Mouse (Mus musculus): ENCODE results near the gene Csnk2b.

Csnk2b gene

DNA sequence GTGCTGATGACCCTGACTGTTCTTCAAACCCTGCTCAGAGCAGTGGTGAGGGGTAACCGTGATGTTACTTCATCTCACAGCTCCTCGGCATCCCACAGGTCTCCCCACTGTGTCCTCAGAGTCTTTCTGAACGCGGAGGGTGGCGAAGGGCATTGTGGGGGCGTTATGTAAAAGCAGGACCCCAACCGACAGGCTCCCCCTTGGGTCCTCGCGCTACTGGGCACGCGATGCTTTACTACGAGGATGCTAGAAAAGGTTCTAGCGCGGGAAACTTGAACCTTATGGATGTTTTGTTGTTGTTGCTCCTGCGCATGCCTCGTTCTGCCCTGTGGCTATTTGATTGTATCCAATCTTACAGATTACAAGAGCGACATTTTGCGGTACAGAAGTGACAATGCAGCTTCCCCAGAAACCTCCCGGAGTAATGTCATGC, at the start of gene Csnk2b:
Csnk2b (minus strand) TSS at position 183 of the 433 bp plus-strand sequence.
- peak; percentile 69 for DNase-seq

DNA sequence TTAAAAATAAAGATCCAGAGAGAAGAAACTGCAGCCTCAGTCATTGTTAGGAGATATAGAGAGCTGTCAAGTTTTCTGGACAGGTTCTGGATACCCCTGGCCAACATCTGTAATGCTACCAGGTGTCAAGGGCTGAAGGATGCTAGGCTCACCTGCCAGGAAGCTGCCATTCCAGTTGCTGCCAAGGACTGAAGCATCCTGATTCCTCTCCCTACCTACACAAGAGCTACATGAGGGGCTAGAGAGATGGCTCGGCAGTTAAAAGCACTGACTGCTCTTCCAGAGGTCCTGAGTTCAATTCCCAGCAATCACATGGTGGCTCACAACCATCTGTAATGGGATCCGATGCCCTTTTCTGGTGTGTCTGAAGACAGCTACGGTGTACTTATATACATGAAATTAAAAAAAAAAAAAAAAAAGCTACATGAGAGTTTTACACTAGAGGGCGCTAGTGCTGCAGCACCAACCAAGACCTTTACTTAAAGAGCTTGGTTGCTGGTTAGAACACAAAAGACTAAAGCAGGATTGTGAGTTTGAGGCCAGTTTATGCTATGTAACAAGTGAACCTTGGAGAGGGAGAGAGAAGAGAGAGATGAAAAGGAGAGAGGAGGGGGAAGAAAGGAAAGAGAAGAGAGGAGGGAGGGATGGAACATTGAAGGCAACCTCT, 46.8 kb upstream of the Csnk2b start:
- no peak for DNase-seq

DNA sequence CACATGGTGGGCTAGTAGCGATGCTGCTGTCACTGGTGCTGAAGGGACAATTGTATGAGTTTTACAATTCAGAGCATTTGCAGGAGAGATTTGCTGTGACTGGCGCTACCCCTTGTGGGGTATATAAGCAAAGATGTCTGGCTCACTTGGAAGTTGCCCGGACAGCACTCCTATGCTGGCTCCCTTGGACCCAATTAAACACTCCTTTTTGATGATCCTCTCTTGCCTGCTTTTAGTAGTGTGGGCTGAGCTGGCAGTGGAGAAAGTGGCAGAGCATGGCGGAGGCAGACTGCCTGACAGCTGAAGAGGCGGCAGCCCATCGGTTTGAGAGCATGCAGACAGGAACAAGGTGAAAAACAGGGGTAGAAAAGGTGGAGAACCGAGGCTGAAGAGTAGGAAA, 45.9 kb upstream of the Csnk2b start:
- DNase-seq = no peak

DNA sequence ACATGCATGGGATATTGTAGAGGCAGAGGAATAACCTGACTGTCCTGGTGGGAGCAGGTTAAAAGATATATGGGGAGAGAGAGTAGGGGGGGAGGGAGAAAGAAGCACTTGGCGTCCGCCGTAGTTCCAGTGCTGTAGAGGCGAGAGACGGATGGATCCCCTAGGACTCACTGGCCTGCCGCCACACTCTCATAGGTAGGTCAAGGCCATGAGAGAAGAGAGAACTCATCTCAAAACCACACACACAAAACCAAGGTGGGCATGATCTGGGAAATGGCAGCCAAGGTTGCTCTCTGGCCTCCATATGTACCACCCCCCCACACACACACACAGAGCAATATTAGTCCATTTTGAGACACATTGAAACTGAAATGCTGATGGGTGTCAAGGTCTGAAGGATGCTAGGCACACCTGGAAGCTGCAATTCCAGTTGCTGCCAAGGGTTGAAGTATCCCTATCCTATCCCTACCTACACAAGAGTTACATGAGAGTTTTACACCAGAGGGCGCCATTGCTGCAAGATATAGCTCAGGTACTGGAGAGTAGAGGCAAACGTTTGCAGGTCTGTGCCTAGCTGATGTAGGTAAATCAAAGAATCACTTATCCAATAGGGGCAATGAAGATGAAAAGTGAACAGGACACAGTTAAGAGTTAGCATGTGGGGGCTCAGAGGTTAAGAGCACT, 44.6 kb upstream of the Csnk2b start:
- peak; percentile 81 for DNase-seq

DNA sequence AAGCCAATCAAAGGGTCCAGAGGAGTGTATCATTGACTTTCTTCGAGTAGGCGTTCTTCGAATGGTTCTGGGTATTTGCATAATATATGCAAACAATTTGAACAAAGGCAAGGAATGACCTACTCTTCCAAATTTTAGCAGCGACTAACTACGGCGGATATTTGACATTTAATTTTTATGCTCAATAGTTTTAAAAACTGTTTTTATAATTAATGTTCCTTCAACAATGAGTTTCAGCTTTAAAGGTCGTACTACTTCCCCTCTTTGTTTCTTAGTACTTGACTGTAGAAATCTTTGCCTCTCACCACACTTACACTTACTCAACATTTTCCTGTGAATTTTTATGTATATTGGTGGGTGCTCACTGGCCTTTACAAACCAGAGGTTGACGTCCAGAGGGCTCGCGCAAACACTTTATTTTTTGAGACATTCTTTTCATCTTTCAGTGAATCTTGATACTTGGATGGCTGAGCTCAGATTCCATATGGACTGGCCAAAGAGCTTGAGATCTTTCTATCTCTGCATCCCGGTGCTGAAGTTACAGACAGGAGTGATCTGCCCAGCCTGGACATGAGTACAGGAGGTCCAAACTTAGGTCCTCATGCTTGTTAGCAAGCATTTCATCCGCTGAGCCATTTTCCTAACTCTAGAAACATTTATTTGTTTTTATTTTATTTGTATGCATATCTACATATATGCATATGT, 43.8 kb upstream of the Csnk2b start:
- DNase-seq = no peak

DNA sequence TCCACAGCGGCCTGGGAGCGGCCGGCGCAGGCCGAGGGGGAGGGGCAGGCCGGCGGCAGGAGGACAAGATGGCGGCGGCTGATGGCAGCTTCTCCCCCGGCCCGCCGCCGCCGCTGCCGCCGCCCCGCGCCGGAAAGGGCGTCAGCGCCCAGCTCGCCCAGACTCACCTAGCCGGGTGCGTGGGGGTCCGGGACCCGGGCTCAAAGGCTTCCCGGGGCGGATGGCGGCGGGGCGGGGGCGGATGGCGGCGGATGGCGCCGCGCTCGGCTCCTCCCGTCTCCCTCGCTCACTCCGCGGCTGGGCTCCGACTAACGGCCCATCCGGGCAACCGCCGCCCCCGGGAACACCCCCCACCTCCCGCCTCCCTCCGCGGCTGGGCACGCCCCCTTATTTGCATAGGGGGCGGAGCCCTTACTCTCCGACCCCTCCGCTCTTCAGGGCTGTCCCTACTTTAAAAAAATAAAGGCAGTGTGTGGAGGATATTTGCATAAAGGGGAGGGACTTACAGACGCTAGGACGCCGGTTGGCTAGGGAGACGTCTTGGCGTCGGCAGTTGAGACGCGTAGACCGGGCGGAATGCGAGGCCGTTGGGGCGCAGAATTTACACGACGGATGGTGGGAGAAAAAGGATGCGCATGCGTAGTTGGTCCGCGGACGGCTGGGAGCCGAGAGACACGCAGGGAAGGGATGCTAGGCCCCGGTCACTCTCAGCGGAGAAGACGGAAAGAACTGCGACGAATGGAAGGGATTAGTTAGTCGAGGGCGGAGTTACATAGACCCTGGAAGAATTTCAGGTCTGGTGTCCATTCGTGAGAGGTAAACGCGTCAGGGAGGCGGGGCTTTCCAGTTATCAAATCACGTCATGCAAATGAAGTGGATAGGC, 43.0 kb upstream of the Csnk2b start, which contains the start of gene Prrc2a:
Prrc2a (minus strand) TSS at position 330 of the 883 bp plus-strand sequence.
- DNase-seq = peak; percentile 99

DNA sequence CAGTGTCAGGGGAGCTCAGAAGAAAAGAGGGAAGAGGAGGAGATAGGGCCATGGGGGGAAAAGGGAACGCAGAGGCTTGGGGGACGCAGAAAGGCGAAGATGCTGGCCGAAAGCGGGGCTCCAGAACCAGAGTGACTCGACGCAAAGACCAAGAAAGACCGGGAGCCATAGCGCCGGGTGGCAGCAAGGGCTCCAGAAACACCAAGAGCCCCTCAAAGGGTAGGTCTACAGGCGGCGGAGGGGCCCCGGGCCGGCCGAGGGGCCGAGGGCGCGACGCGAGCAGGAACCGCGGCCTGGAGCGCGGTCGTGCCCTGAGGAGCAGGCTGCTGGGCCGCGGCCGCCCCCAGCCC, 42.3 kb upstream of the Csnk2b start:
- peak; percentile 47 for DNase-seq

DNA sequence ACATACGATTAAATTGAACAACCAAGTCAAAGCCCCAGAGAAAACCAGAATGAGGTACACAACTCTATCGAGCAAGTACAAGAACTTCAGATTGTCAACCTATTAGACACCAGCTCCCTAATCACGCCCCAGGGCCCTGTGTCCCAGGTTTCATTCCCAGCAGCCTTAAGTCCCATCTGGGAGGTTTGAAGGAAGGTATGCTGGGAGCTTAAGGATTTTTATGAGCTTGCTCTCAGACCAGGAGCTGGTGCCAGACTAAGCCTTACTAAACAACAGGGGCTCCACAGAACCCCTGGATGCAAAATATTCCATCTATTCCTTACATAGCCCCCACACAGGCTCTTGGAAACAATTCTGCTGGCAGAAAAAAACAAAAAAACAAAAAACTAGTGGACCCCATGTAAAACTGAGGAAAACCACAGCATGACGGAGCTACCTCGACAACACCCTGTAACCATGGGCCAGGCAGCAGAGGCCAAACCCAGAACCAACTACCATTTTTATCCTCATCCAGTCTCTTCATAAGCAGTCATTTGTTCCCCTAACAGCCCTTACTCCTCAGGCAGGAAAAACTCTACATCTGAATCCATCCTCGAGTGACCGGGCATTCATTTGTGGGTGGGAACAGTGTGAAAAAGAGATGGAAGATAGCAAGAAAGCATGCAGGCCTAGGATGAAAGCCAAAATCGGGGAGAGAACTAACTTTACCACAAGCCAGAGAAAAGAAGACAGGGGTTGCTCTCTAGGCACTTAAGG, 41.7 kb upstream of the Csnk2b start:
- DNase-seq = no peak

DNA sequence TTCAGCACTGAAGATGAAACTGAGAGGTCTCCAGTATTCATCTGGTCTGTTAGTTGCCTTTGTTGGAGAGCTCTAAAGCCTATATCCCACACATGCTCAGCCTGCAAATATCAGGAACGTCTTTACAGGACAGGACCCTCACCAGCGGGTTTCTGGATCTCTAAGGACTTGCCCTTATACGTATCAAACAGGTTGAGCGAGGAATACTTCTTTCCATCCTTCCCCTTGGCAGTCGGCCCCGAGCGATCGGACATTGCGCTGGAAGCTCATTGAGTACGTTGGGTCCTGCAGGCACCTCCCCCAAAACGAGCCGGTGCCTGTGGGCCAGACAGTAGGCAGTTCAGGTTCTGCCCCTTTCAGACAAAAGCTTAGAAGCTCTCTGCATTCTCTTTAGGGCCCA, 40.9 kb upstream of the Csnk2b start:
- DNase-seq = peak; percentile 60

DNA sequence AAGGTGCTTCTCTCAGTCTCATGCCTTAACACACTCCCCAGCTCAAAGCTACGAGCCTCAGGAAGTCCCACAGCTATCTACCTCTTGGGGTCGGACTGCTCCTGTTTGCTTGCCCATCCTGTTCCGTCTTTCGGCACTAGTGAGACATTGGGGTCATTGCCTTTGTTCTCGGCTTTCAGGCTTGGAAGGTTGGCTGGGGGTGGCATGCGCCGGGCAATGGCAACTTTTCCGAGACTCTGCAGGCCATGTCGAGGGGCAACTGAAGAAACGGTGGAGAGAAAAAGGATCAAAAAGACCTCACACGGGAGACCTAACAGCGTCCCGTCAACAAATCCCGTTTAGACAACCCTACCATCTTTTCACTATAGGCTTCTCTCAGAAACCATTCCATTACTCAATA, 40.3 kb upstream of the Csnk2b start:
- DNase-seq = no peak

DNA sequence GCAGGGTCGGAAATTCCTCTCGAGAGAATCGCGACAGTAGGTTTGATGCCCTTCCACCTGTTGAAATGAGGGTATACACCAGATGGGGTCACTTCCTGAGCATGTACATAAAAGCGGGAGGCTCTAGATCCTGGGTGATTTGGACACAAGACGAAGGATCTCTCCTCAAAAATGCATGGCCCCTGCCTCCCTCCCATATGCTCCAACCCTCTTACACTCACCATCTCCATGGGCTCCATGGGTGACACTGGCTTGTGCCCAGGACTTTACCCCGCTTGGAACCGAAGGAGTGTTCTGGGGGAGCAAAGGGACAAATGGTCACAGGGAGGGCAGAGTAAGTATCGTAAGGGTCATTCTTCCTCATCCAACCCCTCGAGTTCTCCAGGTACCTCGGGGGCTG, 39.6 kb upstream of the Csnk2b start:
- no peak for DNase-seq

DNA sequence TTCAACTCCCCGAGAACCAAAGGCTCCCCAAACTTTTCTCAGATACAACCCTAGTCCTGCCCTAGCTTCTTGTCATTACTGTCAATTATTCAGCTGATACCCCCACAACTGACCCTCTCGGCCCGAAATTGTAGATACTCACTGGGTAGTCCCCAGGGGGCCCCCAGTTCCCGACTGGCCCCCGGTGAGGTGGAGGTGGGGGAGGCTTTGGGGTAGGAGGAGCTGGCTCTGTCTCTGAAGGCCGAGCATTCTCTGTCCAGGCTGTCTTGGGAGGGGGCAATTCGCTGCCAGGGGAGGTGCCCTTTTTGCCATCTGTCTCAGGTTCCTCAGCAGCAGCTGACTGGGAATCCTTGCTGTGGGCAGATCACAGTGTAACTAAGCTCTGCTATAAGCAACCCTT, 37.8 kb upstream of the Csnk2b start:
- DNase-seq = no peak

DNA sequence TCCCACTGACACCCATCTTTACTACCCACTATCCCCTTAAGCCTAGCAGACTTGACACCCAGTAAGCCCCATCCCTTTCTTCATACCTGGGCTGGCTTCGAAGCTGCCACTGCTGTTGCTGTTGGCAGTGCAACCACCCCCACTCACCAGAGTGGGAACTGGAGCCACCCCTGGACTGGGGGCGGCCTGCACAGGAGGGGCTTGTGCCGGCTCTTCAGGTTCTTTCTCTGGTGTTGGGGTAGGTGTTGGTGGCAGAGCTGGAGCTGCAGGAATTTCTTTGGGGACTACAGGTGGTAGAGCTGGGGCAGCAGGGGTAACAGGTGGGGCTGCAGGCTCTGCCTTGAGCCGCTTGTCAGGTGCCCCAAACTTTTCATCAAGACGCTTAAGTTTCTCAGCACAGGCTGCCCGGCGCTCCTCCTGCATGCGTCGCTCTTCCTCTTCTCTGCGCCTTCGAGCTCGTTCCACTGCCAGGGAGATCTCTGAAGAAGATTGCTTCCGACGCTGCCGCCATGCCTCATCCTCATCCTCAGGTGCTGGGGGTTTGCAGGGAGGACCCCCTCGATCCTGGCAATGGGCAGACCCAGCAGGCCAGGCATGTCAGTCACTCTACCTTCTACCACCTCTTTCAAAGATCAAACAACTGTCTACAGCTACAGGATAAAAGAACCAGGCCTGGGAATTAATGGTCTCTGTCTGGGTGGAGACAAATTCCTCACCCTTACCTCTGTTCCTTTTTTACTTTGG, 37.2 kb upstream of the Csnk2b start:
- DNase-seq = no peak

DNA sequence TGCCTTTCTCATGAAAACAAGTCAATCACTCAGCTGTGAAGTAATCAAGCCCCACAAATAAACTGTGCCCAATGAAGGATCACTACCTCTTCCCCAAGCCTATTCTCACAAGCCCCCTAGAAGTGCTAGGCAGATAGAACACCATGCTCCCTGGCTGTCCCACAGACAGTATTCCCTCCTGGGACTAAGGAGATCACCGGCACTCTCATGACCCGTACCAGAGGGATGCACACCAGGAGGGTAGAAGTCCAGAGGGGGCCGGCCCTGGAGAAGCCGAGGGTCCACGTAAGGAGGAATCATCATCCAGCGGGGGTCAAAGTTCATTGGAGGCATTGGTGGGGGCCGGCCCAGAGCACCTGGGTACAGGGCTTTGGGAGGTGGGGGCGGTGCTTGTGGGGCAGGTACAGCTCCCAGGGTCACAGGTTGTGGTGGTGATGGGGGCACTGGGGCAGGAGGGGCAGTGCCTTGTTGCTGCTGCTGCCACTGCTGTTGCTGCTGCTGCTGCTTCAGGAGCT, 35.9 kb upstream of the Csnk2b start:
- DNase-seq = no peak

DNA sequence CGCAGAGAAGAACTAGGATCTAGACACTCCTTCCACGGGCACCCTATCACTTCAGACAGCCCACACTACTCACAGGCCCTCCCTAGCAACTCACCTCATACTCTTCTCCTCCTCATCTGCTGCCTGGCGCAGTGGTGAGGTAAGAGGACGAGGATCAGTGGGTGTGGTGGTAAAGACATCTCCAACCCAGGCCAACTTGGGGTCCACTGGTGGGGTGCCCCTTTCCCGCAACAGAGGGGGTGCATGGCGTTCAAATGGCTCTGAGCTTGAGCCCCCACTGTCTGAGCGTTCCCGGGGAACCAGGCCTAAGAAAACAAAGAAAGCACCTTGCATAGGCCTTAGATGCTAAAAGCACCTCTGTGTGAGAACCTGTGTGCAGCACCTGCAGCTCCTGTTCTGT, 35.4 kb upstream of the Csnk2b start:
- no peak for DNase-seq

DNA sequence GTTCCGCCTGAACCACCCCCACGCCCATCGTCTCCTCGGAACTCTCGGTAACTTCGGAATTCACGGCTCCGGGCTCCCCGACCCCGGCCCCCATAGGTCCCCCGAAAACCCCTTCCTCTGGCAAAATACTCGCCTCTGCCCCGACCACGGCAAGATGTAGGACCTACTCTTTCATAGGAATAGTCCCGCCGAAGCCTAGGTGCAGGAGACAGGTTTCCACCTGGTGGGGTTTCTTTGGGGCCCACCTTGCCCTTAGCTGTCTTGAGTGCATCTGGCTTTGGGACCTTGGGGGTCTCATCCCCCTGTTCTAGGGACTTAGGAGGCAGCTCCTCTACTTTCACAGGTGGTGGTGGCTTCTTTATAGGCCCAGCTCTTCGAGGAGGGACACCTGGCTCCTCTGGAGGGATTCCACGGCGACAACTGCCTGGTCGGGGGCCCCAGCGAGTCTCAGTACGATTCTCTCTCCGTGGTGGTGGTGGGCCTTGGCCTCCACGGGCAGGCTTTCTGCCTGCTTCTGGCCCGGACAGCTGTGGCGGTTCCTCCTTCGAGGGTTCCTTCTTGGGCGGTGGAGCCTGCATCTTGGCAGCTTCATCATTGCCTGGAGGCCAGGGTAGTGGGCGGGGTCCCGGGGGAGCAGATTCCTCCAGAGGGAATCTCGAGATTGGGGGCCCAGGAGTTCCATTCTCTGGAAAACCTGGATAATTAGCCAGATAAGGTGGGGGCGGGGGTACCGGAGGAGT, 34.8 kb upstream of the Csnk2b start:
- no peak for DNase-seq

DNA sequence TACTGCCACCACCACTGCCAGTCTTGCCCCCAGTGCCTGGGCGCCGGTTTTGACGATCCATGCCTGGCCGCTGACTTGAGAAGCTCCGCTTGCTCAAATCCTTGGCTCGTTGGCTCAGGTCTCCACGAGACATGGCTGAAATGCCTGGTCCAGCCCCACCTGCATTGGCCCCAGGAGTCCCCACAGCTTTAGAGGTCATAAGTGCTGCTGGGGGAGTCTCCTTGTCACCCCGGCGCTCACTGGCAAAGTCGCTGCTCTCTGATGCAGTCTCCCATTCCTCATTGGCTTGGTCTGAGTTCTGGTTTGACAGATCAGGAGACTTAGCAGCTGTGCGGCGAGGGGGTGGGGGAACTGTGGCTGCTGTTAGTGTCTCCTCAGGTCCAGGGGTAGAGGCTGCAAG, 33.6 kb upstream of the Csnk2b start:
- no peak for DNase-seq

DNA sequence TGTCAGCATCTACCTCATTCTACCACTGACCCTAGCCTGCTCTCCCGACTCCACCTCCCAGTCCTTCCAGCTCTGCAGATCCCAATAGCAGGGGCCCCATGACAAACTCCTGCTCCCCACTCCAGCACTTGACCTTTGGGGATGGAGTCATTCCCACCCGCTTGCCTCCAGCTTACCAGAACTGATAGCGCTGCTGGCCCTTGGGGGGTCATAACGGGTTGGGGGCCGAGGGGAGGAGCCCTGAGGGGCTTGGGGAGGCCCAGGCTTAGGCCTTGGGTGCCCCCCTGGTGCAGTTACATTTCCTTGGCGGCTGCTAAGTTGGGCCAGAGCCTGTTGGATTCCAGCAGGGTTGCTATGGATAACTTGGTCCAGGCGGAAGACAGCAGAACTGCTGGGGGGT, 32.8 kb upstream of the Csnk2b start:
- no peak for DNase-seq

DNA sequence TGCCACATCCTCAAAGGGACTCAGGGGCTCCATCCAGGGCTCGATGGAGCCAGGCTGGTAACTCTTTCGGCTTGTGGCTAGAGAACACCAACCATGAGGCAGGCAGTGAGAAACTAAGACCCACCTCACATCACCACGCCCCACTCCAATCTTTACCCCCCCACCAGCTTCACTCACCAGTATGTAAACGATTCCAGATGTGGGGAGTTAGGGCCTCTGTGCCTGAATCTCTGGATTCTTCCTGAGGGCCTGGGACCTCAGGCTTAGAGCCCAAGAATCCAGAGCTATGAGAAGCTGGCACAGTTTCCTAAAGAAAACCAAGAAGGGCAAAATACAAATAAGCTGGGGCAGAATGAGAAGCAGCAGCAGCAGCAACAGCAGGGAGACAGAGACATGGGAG, 32.1 kb upstream of the Csnk2b start:
- no peak for DNase-seq

DNA sequence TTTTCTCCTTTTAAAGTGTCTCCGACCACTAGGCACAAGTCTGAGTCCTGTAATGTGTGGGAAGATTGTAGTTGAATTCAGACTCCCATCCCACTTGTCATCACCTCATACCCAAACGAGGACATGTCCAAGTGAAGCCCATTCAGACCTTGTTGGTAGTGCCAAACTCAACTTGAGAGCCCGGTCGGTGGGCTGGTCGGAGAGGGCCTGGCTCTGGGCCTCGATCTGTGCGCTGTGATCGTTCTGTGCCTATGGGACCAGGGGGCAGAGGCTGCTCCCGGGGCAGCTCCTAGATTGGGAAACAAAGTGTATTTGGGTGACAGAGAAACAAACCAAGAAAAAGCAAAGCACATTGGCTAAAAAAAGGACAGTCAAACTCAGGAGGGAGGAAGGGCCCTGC, 31.2 kb upstream of the Csnk2b start:
- DNase-seq = no peak

DNA sequence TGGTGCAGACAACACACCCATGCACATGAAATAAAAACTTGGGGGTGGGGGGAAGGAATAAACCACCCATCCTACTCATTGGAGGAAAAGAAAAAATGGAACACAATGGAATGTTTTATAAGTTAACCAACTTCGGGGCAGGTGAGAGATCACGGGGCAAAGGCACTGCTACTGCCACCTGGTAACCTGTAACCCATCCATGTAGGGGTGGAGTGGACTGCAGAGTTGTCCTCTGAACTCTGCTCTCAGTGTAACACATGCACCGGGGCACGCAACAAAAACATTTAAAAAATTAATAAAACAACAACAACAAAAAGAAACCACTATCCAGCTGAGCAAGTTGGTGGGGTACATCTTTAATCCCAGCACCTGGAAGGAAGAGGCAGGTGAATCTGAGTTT, 30.3 kb upstream of the Csnk2b start:
- DNase-seq = no peak
